Mouse (Mus musculus) gastrocnemius, postnatal 36 days (tissue): ENCODE results near the gene Cd200r1. TPM values are rescaled to one million over a fixed set of nuclear protein-coding genes. Genes with fewer than 3 reads are reported as not detected.
"Not testable (repeated sequence)": the region's sequence is repeated elsewhere in the genome, so short reads cannot be mapped to it uniquely, and the experiment has no call there.

ENCODE experiments used
- DNase-seq, 2 experiments: peaks; one replicate each; pipeline ENCODE4 v3.0.0; 2022
- intact Hi-C: fragments of 180-260 bp; cut with DNase I; formaldehyde crosslinking; loops from one replicate; pipeline ENCODE4 v1.15.1; 2025
- total RNA-seq, 2 experiments: library from RNA; stranded (reverse); gene quantifications; 2 replicates each; pipeline ENCODE4 v1.2.3; 2021

The Cd200r1 gene
- total RNA-seq, 2 experiments from 2014 or later = 0.17 to 0.23 TPM

GRCm38 (mm10) chr16:44757700-44758099 is 7.8 kb upstream of the Cd200r1 start:
- intact Hi-C loops = no loop called here
- no peak for DNase-seq

- no peak for DNase-seq
- intact Hi-C loops = no loop called here
These were observed 3.7 kb upstream of the Cd200r1 start for GRCm38 (mm10) chr16:44761811-44762210.

GRCm38 (mm10) chr16:44766320-44766892 is 870 bp downstream of the Cd200r1 start:
- intact Hi-C loops = no loop called here
- no peak for DNase-seq

- no peak for DNase-seq
- intact Hi-C loops = no loop called here
These were observed 2.0 kb downstream of the Cd200r1 start for GRCm38 (mm10) chr16:44767506-44767905.

- DNase-seq = no peak
- intact Hi-C loops = loop anchor here (1.0 kb wide), 1 partner anchor 320 kb away; no protein-coding TSS in a partner anchor
These were observed 2.4 kb downstream of the Cd200r1 start for GRCm38 (mm10) chr16:44767967-44768366.

GRCm38 (mm10) chr16:44772577-44772976 is 7.0 kb downstream of the Cd200r1 start:
- DNase-seq = no peak
- intact Hi-C loops = no loop called here

GRCm38 (mm10) chr16:44773673-44774072 is 8.1 kb downstream of the Cd200r1 start:
- DNase-seq = no peak
- intact Hi-C loops = no loop called here

- DNase-seq = no peak
- intact Hi-C loops = no loop called here
These were observed 8.7 kb downstream of the Cd200r1 start for GRCm38 (mm10) chr16:44774201-44774600.

- intact Hi-C loops = no loop called here
- no peak for DNase-seq
These were observed 13.1 kb downstream of the Cd200r1 start for GRCm38 (mm10) chr16:44778538-44779147.

GRCm38 (mm10) chr16:44779494-44779893 is 14.0 kb downstream of the Cd200r1 start:
- intact Hi-C loops = no loop called here
- no peak for DNase-seq

GRCm38 (mm10) chr16:44780751-44781150 is 15.2 kb downstream of the Cd200r1 start:
- intact Hi-C loops = no loop called here
- DNase-seq = no peak

- no peak for DNase-seq
- intact Hi-C loops = no loop called here
These were observed 21.4 kb downstream of the Cd200r1 start for GRCm38 (mm10) chr16:44786934-44787333.

GRCm38 (mm10) chr16:44794416-44794815 is 28.9 kb downstream of the Cd200r1 start:
- no peak for DNase-seq
- intact Hi-C loops = no loop called here

GRCm38 (mm10) chr16:44805976-44806375 is 40.4 kb downstream of the Cd200r1 start:
- intact Hi-C loops = no loop called here
- DNase-seq = no peak

GRCm38 (mm10) chr16:44810223-44810622 is 44.7 kb downstream of the Cd200r1 start:
- intact Hi-C loops = loop anchor here (5.0 kb wide), 1 partner anchor 57 kb away; the partner anchor contains the start of gene Cd200r2
- not testable (repeated sequence) for DNase-seq

GRCm38 (mm10) chr16:44811544-44811943 is 46.0 kb downstream of the Cd200r1 start, which contains the start of gene Cd200r4:
Cd200r4 (plus strand) TSS chr16:44811733.
- intact Hi-C loops = loop anchor here (5.0 kb wide), 1 partner anchor 56 kb away; the partner anchor contains the start of gene Cd200r2
- no peak for DNase-seq

GRCm38 (mm10) chr16:44812468-44813065 is 47.0 kb downstream of the Cd200r1 start:
- no peak for DNase-seq
- intact Hi-C loops = loop anchor here (5.0 kb wide), 1 partner anchor 55 kb away; the partner anchor contains the start of gene Cd200r2

GRCm38 (mm10) chr16:44818010-44818409 is 52.5 kb downstream of the Cd200r1 start:
- intact Hi-C loops = no loop called here
- no peak for DNase-seq

- DNase-seq = no peak
- intact Hi-C loops = no loop called here
These were observed 55.0 kb downstream of the Cd200r1 start for GRCm38 (mm10) chr16:44820545-44820944.

- DNase-seq = no peak
- intact Hi-C loops = no loop called here
These were observed 66.8 kb downstream of the Cd200r1 start for GRCm38 (mm10) chr16:44832286-44832685.

GRCm38 (mm10) chr16:44833189-44833588 is 67.7 kb downstream of the Cd200r1 start:
- DNase-seq, intact Hi-C loops: not testable (repeated sequence)
